Mouse (Mus musculus): ENCODE results near the gene Amz2. TPM values are rescaled to one million over a fixed set of nuclear protein-coding genes. Genes with fewer than 3 reads are reported as not detected.
A peak's percentile ranks its signal among the peaks of the same experiment; 100 is the strongest.

Gene Amz2
- polyA plus RNA-seq, 1 experiment from 2014 or later, result 55.6 TPM

- no peaks in the 10 kb centered on the region for H3K9me3 ChIP-seq (ENCODE audit: control insufficient read depth, low read length)
- H3K36me3 ChIP-seq (replicated peaks; ENCODE audit: control insufficient read depth, insufficient read depth), result no peaks in the 10 kb centered on the region
- WGBS, result 56% methylated on average over 4 of the region's 4 CpGs
- no peak overlapping the region for H3K9ac ChIP-seq
- no peak overlapping the region for H3K4me2 ChIP-seq (replicated peaks)
- H3K4me3 ChIP-seq (replicated peaks; ENCODE audit: low read length), result no peak overlapping the region
- no peak for ATAC-seq (ENCODE audit: low FRiP score)
- no peak for DNase-seq (ENCODE audit: low spot score)
- H3K4me1 ChIP-seq (replicated peaks; ENCODE audit: control insufficient read depth, insufficient read depth, low read length), result no peaks in the 10 kb centered on the region
- H3K27me3 ChIP-seq (ENCODE audit: control insufficient read depth, insufficient read depth, low read length), result no peaks in the 10 kb centered on the region
- H3K27ac ChIP-seq, result no peak overlapping the region
Observed at GRCm38 (mm10) chr11:109419461-109419860, 6.3 kb upstream of the Amz2 start.

DNA sequence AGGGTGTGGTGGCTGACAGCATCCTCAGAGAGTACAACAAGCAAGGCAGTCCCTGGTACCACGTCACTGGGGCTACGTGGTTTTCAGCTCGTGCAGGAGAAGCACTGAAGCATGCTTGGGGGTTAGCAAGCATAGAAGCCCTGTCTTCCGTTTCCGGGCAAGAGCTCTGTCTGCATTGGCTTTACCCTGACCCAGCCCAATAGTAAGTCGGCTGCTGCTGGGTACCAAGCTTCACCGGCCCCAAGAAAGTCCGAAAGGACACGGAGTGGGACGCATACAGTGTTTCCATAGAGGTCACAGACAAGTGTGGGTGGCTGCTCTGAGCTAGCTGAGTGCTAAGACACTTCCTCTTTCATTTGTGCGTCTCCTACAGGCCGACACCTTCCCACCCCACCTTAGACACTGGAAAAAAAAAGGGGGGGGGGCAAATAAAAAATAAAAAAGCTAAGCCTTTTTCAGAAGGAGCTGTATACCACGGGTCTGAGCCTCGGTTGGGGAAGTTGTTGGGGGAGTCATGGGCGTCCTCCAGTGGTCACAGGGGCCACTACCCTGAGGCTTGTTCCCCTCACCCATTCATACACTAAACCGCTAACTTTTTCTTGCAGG, 5.7 kb upstream of the Amz2 start:
- 41% methylated on average over 16 of the region's 16 CpGs for WGBS
- Histone ChIP-seq H3K27me3 (ENCODE audit: control insufficient read depth, insufficient read depth, low read length) (no peaks in the 10 kb centered on the region), H3K4me2 (replicated peaks) (no peak overlapping the region), H3K4me1 (replicated peaks; ENCODE audit: control insufficient read depth, insufficient read depth, low read length) (no peaks in the 10 kb centered on the region), H3K36me3 (replicated peaks; ENCODE audit: control insufficient read depth, insufficient read depth) (no peaks in the 10 kb centered on the region), H3K4me3 (replicated peaks; ENCODE audit: low read length) (no peak overlapping the region), H3K9ac (no peak overlapping the region), H3K9me3 (ENCODE audit: control insufficient read depth, low read length) (no peaks in the 10 kb centered on the region), H3K27ac (no peak overlapping the region)
- ATAC-seq (ENCODE audit: low FRiP score) (no peak), DNase-seq (ENCODE audit: low spot score) (no peak)

- DNase-seq (ENCODE audit: low spot score), result no peak
- no peaks in the 10 kb centered on the region for H3K9me3 ChIP-seq (ENCODE audit: control insufficient read depth, low read length)
- H3K9ac ChIP-seq, result no peak overlapping the region
- H3K4me2 ChIP-seq (replicated peaks), result no peak overlapping the region
- no peaks in the 10 kb centered on the region for H3K36me3 ChIP-seq (replicated peaks; ENCODE audit: control insufficient read depth, insufficient read depth)
- H3K27me3 ChIP-seq (ENCODE audit: control insufficient read depth, insufficient read depth, low read length), result no peaks in the 10 kb centered on the region
- no peaks in the 10 kb centered on the region for H3K4me1 ChIP-seq (replicated peaks; ENCODE audit: control insufficient read depth, insufficient read depth, low read length)
- H3K4me3 ChIP-seq (replicated peaks; ENCODE audit: low read length), result no peak overlapping the region
- ATAC-seq (ENCODE audit: low FRiP score), result no peak
- WGBS, result 90% methylated on average over 14 of the region's 14 CpGs
- no peak overlapping the region for H3K27ac ChIP-seq
Observed at GRCm38 (mm10) chr11:109420567-109420962, 5.2 kb upstream of the Amz2 start.

GRCm38 (mm10) chr11:109421205-109421604, 4.5 kb upstream of the Amz2 start:
- no peak for ATAC-seq (ENCODE audit: low FRiP score)
- H3K9me3 ChIP-seq (ENCODE audit: control insufficient read depth, low read length), result no peaks in the 10 kb centered on the region
- 84% methylated on average over 5 of the region's 5 CpGs for WGBS
- H3K27ac ChIP-seq, result no peak overlapping the region
- no peaks in the 10 kb centered on the region for H3K36me3 ChIP-seq (replicated peaks; ENCODE audit: control insufficient read depth, insufficient read depth)
- no peak overlapping the region for H3K9ac ChIP-seq
- no peaks in the 10 kb centered on the region for H3K4me1 ChIP-seq (replicated peaks; ENCODE audit: control insufficient read depth, insufficient read depth, low read length)
- DNase-seq (ENCODE audit: low spot score), result no peak
- no peak overlapping the region for H3K4me3 ChIP-seq (replicated peaks; ENCODE audit: low read length)
- no peaks in the 10 kb centered on the region for H3K27me3 ChIP-seq (ENCODE audit: control insufficient read depth, insufficient read depth, low read length)
- no peak overlapping the region for H3K4me2 ChIP-seq (replicated peaks)

DNA sequence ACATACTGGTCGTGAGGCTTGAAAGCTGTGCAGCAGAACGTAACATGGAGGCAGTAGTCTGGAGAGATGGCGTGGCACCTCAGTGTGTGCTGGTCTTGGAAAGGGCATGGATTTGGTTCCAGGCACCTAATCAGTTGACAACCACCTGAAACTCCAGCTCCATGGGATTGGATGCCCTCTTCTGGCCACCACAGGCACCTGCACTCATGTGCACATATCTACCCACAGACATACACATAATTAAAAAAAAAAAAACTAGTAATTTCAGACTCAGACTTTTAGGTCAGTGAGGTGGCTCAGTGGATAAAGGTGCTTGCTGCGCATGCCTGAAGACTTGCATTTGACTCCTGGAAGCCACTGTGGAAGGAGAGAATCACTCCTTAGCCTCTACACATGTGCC, 3.5 kb upstream of the Amz2 start:
- H3K27ac ChIP-seq, result no peak overlapping the region
- no peak overlapping the region for H3K9ac ChIP-seq
- no peak for ATAC-seq (ENCODE audit: low FRiP score)
- WGBS, result 98% methylated on average over 4 of the region's 4 CpGs
- H3K36me3 ChIP-seq (replicated peaks; ENCODE audit: control insufficient read depth, insufficient read depth), result no peaks in the 10 kb centered on the region
- no peaks in the 10 kb centered on the region for H3K27me3 ChIP-seq (ENCODE audit: control insufficient read depth, insufficient read depth, low read length)
- DNase-seq (ENCODE audit: low spot score), result no peak
- H3K4me3 ChIP-seq (replicated peaks; ENCODE audit: low read length), result no peak overlapping the region
- H3K4me1 ChIP-seq (replicated peaks; ENCODE audit: control insufficient read depth, insufficient read depth, low read length), result peaks cover 8% of the 10 kb centered on the region
- H3K4me2 ChIP-seq (replicated peaks), result no peak overlapping the region
- no peaks in the 10 kb centered on the region for H3K9me3 ChIP-seq (ENCODE audit: control insufficient read depth, low read length)

- no peak for ATAC-seq (ENCODE audit: low FRiP score)
Observed at GRCm38 (mm10) chr11:109423294-109423693, 2.5 kb upstream of the Amz2 start.

GRCm38 (mm10) chr11:109426272-109426586, 483 bp downstream of the Amz2 start:
- Histone ChIP-seq H3K9me3 (ENCODE audit: control insufficient read depth, low read length) (no peaks in the 10 kb centered on the region), H3K27me3 (ENCODE audit: control insufficient read depth, insufficient read depth, low read length) (no peaks in the 10 kb centered on the region), H3K36me3 (replicated peaks; ENCODE audit: control insufficient read depth, insufficient read depth) (peaks cover 30% of the 10 kb centered on the region), H3K4me3 (replicated peaks; ENCODE audit: low read length) (peak overlapping the region; percentile 72), H3K27ac (peak overlapping the region; percentile 87), H3K9ac (peak overlapping the region; percentile 77), H3K4me1 (replicated peaks; ENCODE audit: control insufficient read depth, insufficient read depth, low read length) (peaks cover 8% of the 10 kb centered on the region), H3K4me2 (replicated peaks) (peak overlapping the region; percentile 56)
- DNase-seq (ENCODE audit: low spot score) (no peak), ATAC-seq (ENCODE audit: low FRiP score) (no peak)
- 2% methylated on average over 11 of the region's 11 CpGs for WGBS

More at GRCm38 (mm10) chr11:109423294-109423693, 2.5 kb upstream of the Amz2 start:
- Histone ChIP-seq H3K36me3 (replicated peaks; ENCODE audit: control insufficient read depth, insufficient read depth) (peaks cover under 1% of the 10 kb centered on the region; the same call in 1 of the 2 replicates), H3K9me3 (ENCODE audit: control insufficient read depth, low read length) (no peaks in the 10 kb centered on the region), H3K4me3 (replicated peaks; ENCODE audit: low read length) (no peak overlapping the region), H3K27me3 (ENCODE audit: control insufficient read depth, insufficient read depth, low read length) (no peaks in the 10 kb centered on the region), H3K9ac (no peak overlapping the region), H3K4me1 (replicated peaks; ENCODE audit: control insufficient read depth, insufficient read depth, low read length) (peaks cover 8% of the 10 kb centered on the region), H3K27ac (no peak overlapping the region), H3K4me2 (replicated peaks) (no peak overlapping the region)
- WGBS, result 56% methylated on average over 1 of the region's 1 CpGs
- DNase-seq (ENCODE audit: low spot score), result no peak

GRCm38 (mm10) chr11:109427353-109427752, 1.6 kb downstream of the Amz2 start:
- DNase-seq (ENCODE audit: low spot score) (no peak), ATAC-seq (ENCODE audit: low FRiP score) (no peak)
- peaks cover 10% of the 10 kb centered on the region for H3K4me1 ChIP-seq (replicated peaks; ENCODE audit: control insufficient read depth, insufficient read depth, low read length)
- no peaks in the 10 kb centered on the region for H3K27me3 ChIP-seq (ENCODE audit: control insufficient read depth, insufficient read depth, low read length)
- peak overlapping the region; percentile 56 for H3K4me2 ChIP-seq (replicated peaks)
- no peak overlapping the region for H3K4me3 ChIP-seq (replicated peaks; ENCODE audit: low read length)
- H3K27ac ChIP-seq, result no peak overlapping the region
- 95% methylated on average over 5 of the region's 5 CpGs for WGBS
- no peaks in the 10 kb centered on the region for H3K9me3 ChIP-seq (ENCODE audit: control insufficient read depth, low read length)
- H3K9ac ChIP-seq, result no peak overlapping the region
- peaks cover 32% of the 10 kb centered on the region for H3K36me3 ChIP-seq (replicated peaks; ENCODE audit: control insufficient read depth, insufficient read depth)

GRCm38 (mm10) chr11:109434233-109434798, 8.6 kb downstream of the Amz2 start:
- no peak overlapping the region for H3K9ac ChIP-seq
- H3K9me3 ChIP-seq (ENCODE audit: control insufficient read depth, low read length), result no peaks in the 10 kb centered on the region
- WGBS, result 96% methylated on average over 16 of the region's 16 CpGs
- peaks cover 74% of the 10 kb centered on the region for H3K36me3 ChIP-seq (replicated peaks; ENCODE audit: control insufficient read depth, insufficient read depth)
- H3K27me3 ChIP-seq (ENCODE audit: control insufficient read depth, insufficient read depth, low read length), result no peaks in the 10 kb centered on the region
- no peak overlapping the region for H3K4me3 ChIP-seq (replicated peaks; ENCODE audit: low read length)
- DNase-seq (ENCODE audit: low spot score), result no peak
- no peak for ATAC-seq (ENCODE audit: low FRiP score)
- H3K4me1 ChIP-seq (replicated peaks; ENCODE audit: control insufficient read depth, insufficient read depth, low read length), result 0 out of 2 replicates have a peak, but pooled peaks cover 3% of the 10 kb centered on the region
- H3K4me2 ChIP-seq (replicated peaks), result no peak overlapping the region
- no peak overlapping the region for H3K27ac ChIP-seq

DNA sequence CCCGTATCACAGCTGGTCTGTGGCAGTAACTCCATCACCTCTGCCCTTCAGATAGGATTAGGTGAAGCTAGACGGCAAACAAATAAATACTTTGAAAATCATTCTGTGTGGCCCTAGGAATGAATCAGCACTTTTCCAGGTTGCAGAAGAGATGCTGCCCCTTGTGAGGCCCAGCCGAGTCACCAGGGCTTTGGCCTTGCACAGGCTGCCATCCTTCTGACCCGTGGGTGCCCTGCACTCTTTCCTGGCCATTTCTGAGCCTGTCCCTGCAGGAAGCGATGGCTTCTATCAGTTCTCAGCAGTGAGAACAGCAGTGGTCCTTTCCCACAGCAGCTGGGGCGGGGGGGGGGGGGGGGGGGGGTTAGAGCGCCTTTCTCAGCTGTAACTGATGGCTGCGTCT, 11.1 kb downstream of the Amz2 start:
- DNase-seq (ENCODE audit: low spot score), result no peak
- 84% methylated on average over 8 of the region's 8 CpGs for WGBS
- no peak overlapping the region for H3K4me2 ChIP-seq (replicated peaks)
- no peak for ATAC-seq (ENCODE audit: low FRiP score)
- H3K27me3 ChIP-seq (ENCODE audit: control insufficient read depth, insufficient read depth, low read length), result no peaks in the 10 kb centered on the region
- no peak overlapping the region for H3K9ac ChIP-seq
- peaks cover 10% of the 10 kb centered on the region for H3K4me1 ChIP-seq (replicated peaks; ENCODE audit: control insufficient read depth, insufficient read depth, low read length)
- no peak overlapping the region for H3K4me3 ChIP-seq (replicated peaks; ENCODE audit: low read length)
- no peaks in the 10 kb centered on the region for H3K9me3 ChIP-seq (ENCODE audit: control insufficient read depth, low read length)
- H3K27ac ChIP-seq, result no peak overlapping the region
- H3K36me3 ChIP-seq (replicated peaks; ENCODE audit: control insufficient read depth, insufficient read depth), result peaks cover 53% of the 10 kb centered on the region
